Mouse (Mus musculus) liver, adult 2 months (tissue): ENCODE measurements at regions not wholly inside any gene's neighbourhood (a gene's known extent, or its start where the extent isn't known, plus 50 kb on each side); places are given as distances from the start of the nearest gene placed in this dataset.

Experiments used
- CTCF ChIP-seq: fragments of 200-500 bp; IDR thresholded peaks from 2 replicates; pipeline ENCODE4 v1.5.1; 2011; ENCODE audit warnings: low read depth, low read length, control low read depth
- POLR2A ChIP-seq: fragments of 200-500 bp; IDR thresholded peaks from 2 replicates; pipeline ENCODE4 v1.6.1; 2011; ENCODE audit warnings: low read length, control low read depth; ENCODE audit not compliant: insufficient read depth; ENCODE audit errors: extremely low read depth

DNA sequence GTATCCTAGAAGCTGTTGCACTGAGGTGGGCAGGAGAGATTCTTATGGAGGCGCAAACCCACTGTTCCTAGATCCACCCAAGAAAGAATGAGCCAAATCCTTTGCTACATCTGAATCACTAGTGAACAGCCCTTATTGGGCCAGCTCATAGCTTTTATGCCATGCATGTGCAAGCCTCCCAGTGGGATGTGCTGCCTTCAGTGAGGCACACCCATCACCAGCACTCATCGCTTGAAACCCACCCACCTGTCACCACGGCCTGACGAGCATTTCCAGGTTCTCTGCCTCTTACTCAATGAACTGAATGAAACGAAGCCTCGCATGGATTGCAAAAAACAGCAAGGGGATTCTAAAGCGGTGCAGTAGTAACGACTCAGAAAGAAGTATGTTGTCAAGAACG is 98.3 kb upstream of the Zmiz1 start:
- TF ChIP-seq POLR2A: no peak
- no peak for TF ChIP-seq CTCF
